7 mouse cellular contexts compared by ENCODE assay signal in genomic region chr16:52031091-52031689, GRCm38 (mm10). TPM values are rescaled to one million over a fixed set of nuclear protein-coding genes. Genes with fewer than 3 reads are reported as not detected.
DNase-seq lines count a peak whose midpoint lies in the region; ATAC-seq and TF ChIP-seq lines count a peak whose summit lies in the region.

Gene Cblb, plus strand, starts transcription at chr16:52031225.

- ATAC-seq in embryonic facial prominence, embryonic 12.5 days (ENCODE audit: insufficient number of reproducible peaks, insufficient read depth, low FRiP score, low TSS enrichment): peak; percentile 100
- peak; percentile 100 for ATAC-seq in limb, embryonic 12.5 days (ENCODE audit: insufficient number of reproducible peaks, insufficient read depth, low FRiP score, low TSS enrichment, low read depth)
- peak; percentile 100 for ATAC-seq in midbrain, embryonic 15.5 days (replicated peaks)

- no peaks in the 10 kb centered on the region for H3K9me3 ChIP-seq in embryonic facial prominence, embryonic 12.5 days
- no peaks in the 10 kb centered on the region for H3K9me3 ChIP-seq in limb, embryonic 12.5 days
- H3K9me3 ChIP-seq in midbrain, embryonic 15.5 days: no peaks in the 10 kb centered on the region

- under 1% methylated on average over 38 of the region's 38 CpGs for WGBS in embryonic facial prominence, embryonic 12.5 days
- WGBS in kidney, adult 2 months: under 1% methylated on average over 38 of the region's 38 CpGs
- WGBS in limb, embryonic 12.5 days: under 1% methylated on average over 38 of the region's 38 CpGs
- under 1% methylated on average over 38 of the region's 38 CpGs for WGBS in midbrain, embryonic 15.5 days
- WGBS in spleen, adult 2 months: under 1% methylated on average over 38 of the region's 38 CpGs

- peak; percentile 98 for DNase-seq in adrenal gland, postnatal 25 days
- peak; percentile 99 to 100 for DNase-seq in heart, adult 18-20 months
- DNase-seq in kidney, adult 2 months: peak; percentile 99
- peak; percentile 92 to 96 for DNase-seq in spleen, adult 2 months (ENCODE audit: low read depth in 1 of 2, low spot score in 2 of 2)

- TF ChIP-seq CTCF in kidney, adult 2 months (conservative IDR thresholded peaks at IDR 0.05; ENCODE audit: insufficient read depth, insufficient read length, low read depth, low read length): no peak
- TF ChIP-seq CTCF in spleen, adult 2 months (IDR thresholded peaks at IDR 0.05; ENCODE audit: extremely low read depth, insufficient read depth, insufficient read length, insufficient replicate concordance): no peak

- peak; percentile 81 for TF ChIP-seq POLR2A in kidney, adult 2 months (IDR thresholded peaks at IDR 0.05; ENCODE audit: low read depth, low read length)
- TF ChIP-seq POLR2A in spleen, adult 2 months (IDR thresholded peaks at IDR 0.05; ENCODE audit: low read depth, low read length): peak; percentile 67

- H3K27ac ChIP-seq in embryonic facial prominence, embryonic 12.5 days: peak within 1 kb of the TSS; percentile 96
- H3K27ac ChIP-seq in kidney, adult 2 months (ENCODE audit: insufficient read depth, low read depth, low read length): peak within 1 kb of the TSS; percentile 94
- peak within 1 kb of the TSS; percentile 98 for H3K27ac ChIP-seq in limb, embryonic 12.5 days
- peak within 1 kb of the TSS; percentile 95 for H3K27ac ChIP-seq in midbrain, embryonic 15.5 days
- H3K27ac ChIP-seq in spleen, adult 2 months (ENCODE audit: insufficient read depth, low read length): peak within 1 kb of the TSS; percentile 95

- peaks cover 19% of the 10 kb centered on the region for H3K36me3 ChIP-seq in embryonic facial prominence, embryonic 12.5 days
- peaks cover 4% of the 10 kb centered on the region; the same call in 1 of the 2 replicates for H3K36me3 ChIP-seq in kidney, adult 2 months (ENCODE audit: control insufficient read depth, insufficient read depth, low read length)
- H3K36me3 ChIP-seq in limb, embryonic 12.5 days: peaks cover 23% of the 10 kb centered on the region
- H3K36me3 ChIP-seq in midbrain, embryonic 15.5 days (replicated peaks): 0 out of 2 replicates have a peak, but pooled peaks cover 5% of the 10 kb centered on the region
- peaks cover 4% of the 10 kb centered on the region; the same call in 1 of the 2 replicates for H3K36me3 ChIP-seq in spleen, adult 2 months (ENCODE audit: control insufficient read depth, insufficient read depth, low read length)

- peak within 1 kb of the TSS; percentile 94 for H3K9ac ChIP-seq in embryonic facial prominence, embryonic 12.5 days
- peak within 1 kb of the TSS; percentile 97 for H3K9ac ChIP-seq in limb, embryonic 12.5 days (replicated peaks)
- peak within 1 kb of the TSS; percentile 82 for H3K9ac ChIP-seq in midbrain, embryonic 15.5 days

- H3K4me3 ChIP-seq in embryonic facial prominence, embryonic 12.5 days: peak within 1 kb of the TSS; percentile 88
- peak within 1 kb of the TSS; percentile 86 for H3K4me3 ChIP-seq in kidney, adult 2 months (ENCODE audit: insufficient read depth, low read depth, low read length)
- peak within 1 kb of the TSS; percentile 88 for H3K4me3 ChIP-seq in limb, embryonic 12.5 days (replicated peaks)
- peak within 1 kb of the TSS; percentile 82 for H3K4me3 ChIP-seq in midbrain, embryonic 15.5 days
- peak within 1 kb of the TSS; percentile 93 for H3K4me3 ChIP-seq in spleen, adult 2 months (ENCODE audit: extremely low read depth, insufficient read depth, insufficient read length)

- H3K27me3 ChIP-seq in embryonic facial prominence, embryonic 12.5 days: no peaks in the 10 kb centered on the region
- H3K27me3 ChIP-seq in kidney, adult 2 months (replicated peaks; ENCODE audit: control insufficient read depth, insufficient read depth, low read length): no peaks in the 10 kb centered on the region
- no peaks in the 10 kb centered on the region for H3K27me3 ChIP-seq in limb, embryonic 12.5 days
- H3K27me3 ChIP-seq in midbrain, embryonic 15.5 days (replicated peaks): no peaks in the 10 kb centered on the region
- H3K27me3 ChIP-seq in spleen, adult 2 months (ENCODE audit: control insufficient read depth, insufficient read depth, low read length): no peaks in the 10 kb centered on the region

- peaks cover 25% of the 10 kb centered on the region for H3K4me1 ChIP-seq in embryonic facial prominence, embryonic 12.5 days
- H3K4me1 ChIP-seq in kidney, adult 2 months (ENCODE audit: control insufficient read depth, insufficient read depth, low read length): peaks cover 11% of the 10 kb centered on the region; the same call in 1 of the 2 replicates
- peaks cover 31% of the 10 kb centered on the region for H3K4me1 ChIP-seq in limb, embryonic 12.5 days (replicated peaks)
- H3K4me1 ChIP-seq in midbrain, embryonic 15.5 days: peaks cover 41% of the 10 kb centered on the region
- H3K4me1 ChIP-seq in spleen, adult 2 months (ENCODE audit: control insufficient read depth, insufficient read depth, insufficient read length): peaks cover 7% of the 10 kb centered on the region

- H3K4me2 ChIP-seq in embryonic facial prominence, embryonic 12.5 days (replicated peaks): peak within 1 kb of the TSS; percentile 63
- H3K4me2 ChIP-seq in limb, embryonic 12.5 days: peak within 1 kb of the TSS; percentile 64
- H3K4me2 ChIP-seq in midbrain, embryonic 15.5 days: peak within 1 kb of the TSS; percentile 59

RNA-seq across cellular contexts. Expression of gene Cblb, which starts in this region (rescaled TPM):
- total RNA-seq in adrenal gland, postnatal 25 days (2021): 28.5 and 29.7 TPM in 2 replicates
- polyA plus RNA-seq in embryonic facial prominence, embryonic 12.5 days (2016; fragmentation: Nextera tagmentation; extraction: Ambion mirVana): 19.6 and 23.0 TPM in 2 replicates
- 10 to 100 TPM; 10.9 to 14.4 TPM for total RNA-seq in heart, adult 18-20 months (2021)
- 7.9 and 8.8 TPM in 2 replicates for polyA plus RNA-seq in kidney, adult 2 months (2012; rRNA removed)
- 21.4 and 24.2 TPM in 2 replicates for polyA plus RNA-seq in limb, embryonic 12.5 days (2016; fragmentation: Nextera tagmentation; extraction: Ambion mirVana)
- 12.4 and 14.5 TPM in 2 replicates for polyA plus RNA-seq in midbrain, embryonic 15.5 days (2015; fragmentation: Nextera tagmentation; extraction: Ambion mirVana)
- 18.1 and 21.1 TPM in 2 replicates for polyA plus RNA-seq in spleen, adult 2 months (2012; rRNA removed)

Comparison
In these comparisons a context has a peak if more than half of its experiments do, and no peak if none do; other contexts are left out.
1. Peak in every context shown above with its lines: DNase-seq, ATAC-seq, H3K4me3 ChIP-seq and H3K27ac ChIP-seq.